ENCODE assay signal across 9 mouse cellular contexts in genomic region chr11:95144946-95145483, GRCm38 (mm10). TPM values are rescaled to one million over a fixed set of nuclear protein-coding genes. Genes with fewer than 3 reads are reported as not detected.
DNase-seq lines count a peak whose midpoint lies in the region; ATAC-seq and TF ChIP-seq lines count a peak whose summit lies in the region.
"Had no signal": no experiment of that assay in that cellular context is flagged by ENCODE, and none has a peak within 500 bp of the region (broad histone marks: within the 10 kb centered on the region; RNA-seq: fewer than 3 reads in every experiment).

No protein-coding gene starts in this region.

- WGBS in hindbrain, embryonic 10.5 days = under 1% methylated on average over 34 of the region's 34 CpGs
- 1% methylated on average over 33 of the region's 34 CpGs for whole genome bisulfite sequencing in liver, postnatal 0 days (ENCODE audit: insufficient replicate concordance)

- H3K4me3 ChIP-seq in ES-Bruce4 (ENCODE audit: low read depth, low read length) = peak overlapping the region; percentile 13
- peak overlapping the region; percentile 55 for H3K4me3 ChIP-seq in hindbrain, embryonic 10.5 days
- H3K4me3 ChIP-seq in liver, postnatal 0 days (ENCODE audit: low read depth, low read length) = peak overlapping the region; percentile 49

- no peaks in the 10 kb centered on the region for H3K9me3 ChIP-seq in ES-Bruce4 (replicated peaks; ENCODE audit: control insufficient read depth, insufficient read depth, low read length, poor library complexity, severe bottlenecking)
- H3K9me3 ChIP-seq in hindbrain, embryonic 10.5 days = no peaks in the 10 kb centered on the region
- H3K9me3 ChIP-seq in liver, postnatal 0 days (ENCODE audit: low read length) = no peaks in the 10 kb centered on the region

- peak overlapping the region; percentile 69; the same call in 1 of the 2 replicates for H3K9ac ChIP-seq in ES-Bruce4 (ENCODE audit: low read depth, poor library complexity, severe bottlenecking)
- no peak overlapping the region for H3K9ac ChIP-seq in liver, postnatal 0 days (replicated peaks)

- no peaks in the 10 kb centered on the region for H3K36me3 ChIP-seq in ES-Bruce4 (ENCODE audit: control insufficient read depth, insufficient read depth, low read length, poor library complexity, severe bottlenecking)
- H3K36me3 ChIP-seq in hindbrain, embryonic 10.5 days = no peaks in the 10 kb centered on the region
- no peaks in the 10 kb centered on the region for H3K36me3 ChIP-seq in liver, postnatal 0 days (replicated peaks; ENCODE audit: insufficient read depth, low read length)

- TF ChIP-seq CTCF in ES-Bruce4 (IDR thresholded peaks at IDR 0.05; ENCODE audit: low read depth, low read length) = no peak
- no peak for TF ChIP-seq CTCF in liver, postnatal 0 days (IDR thresholded peaks at IDR 0.05; ENCODE audit: low read depth)

- H3K4me1 ChIP-seq in ES-Bruce4 (ENCODE audit: control insufficient read depth, insufficient read depth, low read length) = peaks cover 3% of the 10 kb centered on the region
- peaks cover 26% of the 10 kb centered on the region for H3K4me1 ChIP-seq in hindbrain, embryonic 10.5 days (replicated peaks)
- peaks cover 15% of the 10 kb centered on the region for H3K4me1 ChIP-seq in liver, postnatal 0 days (ENCODE audit: insufficient read depth)

- H3K4me2 ChIP-seq in liver, postnatal 0 days (ENCODE audit: low read depth, low read length) = peak overlapping the region; percentile 80

- no peak for TF ChIP-seq EP300 in ES-Bruce4 (IDR thresholded peaks at IDR 0.05; ENCODE audit: insufficient read depth, low read depth, low read length)
- no peak for TF ChIP-seq EP300 in liver, postnatal 0 days (IDR thresholded peaks at IDR 0.05; ENCODE audit: low read depth)

- TF ChIP-seq POLR2A in ES-Bruce4 (IDR thresholded peaks at IDR 0.05; ENCODE audit: insufficient read depth, low read length) = no peak

- peak; percentile 22 for DNase-seq in gastrocnemius, postnatal 10 days
- no peak for DNase-seq in gastrocnemius, postnatal 36 days
- DNase-seq in hindbrain, embryonic 10.5 days (ENCODE audit: low spot score) = peak; percentile 51
- DNase-seq in liver, postnatal 0 days = peak; percentile 28
- DNase-seq in adipocyte (ENCODE audit: low spot score) = no peak
- DNase-seq in right cerebral cortex, postnatal 25 days = no peak
- no peak for DNase-seq in spleen, adult 12 weeks (ENCODE audit: low spot score)

- intact Hi-C loops in gastrocnemius, postnatal 36 days (cut with DNase I) = no loop called here

- H3K27ac ChIP-seq in ES-Bruce4 (ENCODE audit: insufficient read depth, low read length) = no peak overlapping the region
- no peak overlapping the region for H3K27ac ChIP-seq in hindbrain, embryonic 10.5 days
- no peak overlapping the region for H3K27ac ChIP-seq in liver, postnatal 0 days (ENCODE audit: low read depth)

- peak; percentile 25; the same call in 1 of the 2 replicates for ATAC-seq in liver, postnatal 0 days

- peaks cover 37% of the 10 kb centered on the region for H3K27me3 ChIP-seq in ES-Bruce4 (ENCODE audit: control insufficient read depth, insufficient read depth, low read length, poor library complexity, severe bottlenecking)
- H3K27me3 ChIP-seq in hindbrain, embryonic 10.5 days (ENCODE audit: insufficient read depth, poor library complexity, severe bottlenecking) = peaks cover 100% of the 10 kb centered on the region
- peaks cover 97% of the 10 kb centered on the region for H3K27me3 ChIP-seq in liver, postnatal 0 days (ENCODE audit: insufficient read depth, low read length)

RNA-seq across cellular contexts. Expression of gene Dlx4, which starts 1.0 kb away (rescaled TPM):
- under 1 TPM in 1 of 2 experiments, not detected in 1; 0.32 TPM for total RNA-seq in gastrocnemius, postnatal 10 days (2021)
- not detected for total RNA-seq in gastrocnemius, postnatal 36 days (2021)
- 0.96 and 2.0 TPM in 2 replicates for polyA plus RNA-seq in ES-Bruce4 (2011; ENCODE audit: insufficient read depth, insufficient read length, low read depth, missing spikeins)
- 0.25 and 0.31 TPM in 2 replicates for polyA plus RNA-seq in hindbrain, embryonic 10.5 days (2016; fragmentation: Nextera tagmentation; extraction: Ambion mirVana)
- 0.08 and 0.17 TPM in 2 replicates for polyA plus RNA-seq in liver, postnatal 0 days (2015; fragmentation: Nextera tagmentation; extraction: Ambion mirVana)
- total RNA-seq: common myeloid progenitor, adult 5-6 weeks had no signal

RNA-seq across cellular contexts. Expression of gene Dlx3, which starts 25.1 kb away (rescaled TPM):
- 1 to 10 TPM in 1 of 2 experiments, not detected in 1; 2.7 TPM for total RNA-seq in gastrocnemius, postnatal 10 days (2021)
- total RNA-seq in gastrocnemius, postnatal 36 days (2021) = not detected
- polyA plus RNA-seq in ES-Bruce4 (2011; ENCODE audit: insufficient read depth, insufficient read length, low read depth, missing spikeins) = 9.9 and 11.3 TPM in 2 replicates
- polyA plus RNA-seq in hindbrain, embryonic 10.5 days (2016; fragmentation: Nextera tagmentation; extraction: Ambion mirVana) = 3.2 and 6.5 TPM in 2 replicates
- polyA plus RNA-seq in liver, postnatal 0 days (2015; fragmentation: Nextera tagmentation; extraction: Ambion mirVana) = not detected in 2 replicates
- total RNA-seq: common myeloid progenitor, adult 5-6 weeks had no signal

Comparison
In these comparisons a context has a peak if more than half of its experiments do, and no peak if none do; other contexts are left out.
1. DNase-seq: peak in gastrocnemius, postnatal 10 days (single experiment), hindbrain, embryonic 10.5 days (single experiment) and liver, postnatal 0 days (single experiment); none in gastrocnemius, postnatal 36 days (0 of 2), adipocyte (single experiment), right cerebral cortex, postnatal 25 days (single experiment) and spleen, adult 12 weeks (single experiment).
2. Peak in every context shown above with its lines, with median percentiles within 50 percentile points of each other: H3K4me3 ChIP-seq.